Mouse (Mus musculus) embryo, embryonic 9.5 days (tissue): ENCODE measurements around the gene Rpl15.
"Not testable (repeated sequence)": the region's sequence is repeated elsewhere in the genome, so short reads cannot be mapped to it uniquely, and the experiment has no call there.

Experiments used
- DNase-seq: peaks from one replicate; pipeline ENCODE4 v3.0.0-alpha.2; 2017; ENCODE audit errors: extremely low spot score

Gene Rpl15

DNA sequence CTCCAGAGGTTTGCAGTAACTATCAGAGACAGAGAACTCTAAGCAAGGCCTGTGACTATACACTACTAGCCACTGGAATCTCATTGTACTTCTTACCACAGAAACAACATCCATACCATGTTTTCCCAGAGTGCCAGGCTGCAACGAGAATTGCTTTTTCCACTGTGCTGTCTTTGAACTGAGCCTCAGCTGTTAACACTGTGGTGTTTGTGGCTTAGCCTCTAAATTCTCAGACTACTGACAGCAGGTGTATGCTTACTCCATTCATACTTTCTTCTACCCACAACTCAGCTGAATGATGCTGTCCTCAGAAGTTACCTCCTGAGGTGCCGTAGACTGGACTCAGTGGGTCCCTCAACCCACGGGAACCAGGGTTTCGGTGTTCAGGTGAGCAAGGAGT, 29.4 kb downstream of the Rpl15 start:
- no peak for DNase-seq

DNA sequence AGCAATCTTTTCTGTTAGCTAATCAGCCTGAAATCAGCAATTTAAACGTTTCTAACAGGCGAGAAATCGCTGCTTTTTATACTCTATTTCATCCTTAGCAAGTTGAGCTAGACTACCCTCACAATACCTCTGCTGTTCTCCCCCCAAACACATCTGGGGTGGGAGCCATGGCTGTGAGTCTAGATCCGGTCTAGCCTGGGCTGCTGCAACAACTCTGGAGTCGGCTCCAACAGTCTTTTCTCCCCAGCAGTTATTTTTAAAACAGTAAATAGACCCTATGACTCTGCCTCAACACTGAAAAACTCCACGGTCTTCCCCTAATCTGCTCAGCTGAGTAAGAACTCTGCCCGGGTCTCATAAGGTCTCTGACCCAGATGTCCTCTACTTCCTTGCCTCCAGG, 31.1 kb downstream of the Rpl15 start:
- no peak for DNase-seq

DNA sequence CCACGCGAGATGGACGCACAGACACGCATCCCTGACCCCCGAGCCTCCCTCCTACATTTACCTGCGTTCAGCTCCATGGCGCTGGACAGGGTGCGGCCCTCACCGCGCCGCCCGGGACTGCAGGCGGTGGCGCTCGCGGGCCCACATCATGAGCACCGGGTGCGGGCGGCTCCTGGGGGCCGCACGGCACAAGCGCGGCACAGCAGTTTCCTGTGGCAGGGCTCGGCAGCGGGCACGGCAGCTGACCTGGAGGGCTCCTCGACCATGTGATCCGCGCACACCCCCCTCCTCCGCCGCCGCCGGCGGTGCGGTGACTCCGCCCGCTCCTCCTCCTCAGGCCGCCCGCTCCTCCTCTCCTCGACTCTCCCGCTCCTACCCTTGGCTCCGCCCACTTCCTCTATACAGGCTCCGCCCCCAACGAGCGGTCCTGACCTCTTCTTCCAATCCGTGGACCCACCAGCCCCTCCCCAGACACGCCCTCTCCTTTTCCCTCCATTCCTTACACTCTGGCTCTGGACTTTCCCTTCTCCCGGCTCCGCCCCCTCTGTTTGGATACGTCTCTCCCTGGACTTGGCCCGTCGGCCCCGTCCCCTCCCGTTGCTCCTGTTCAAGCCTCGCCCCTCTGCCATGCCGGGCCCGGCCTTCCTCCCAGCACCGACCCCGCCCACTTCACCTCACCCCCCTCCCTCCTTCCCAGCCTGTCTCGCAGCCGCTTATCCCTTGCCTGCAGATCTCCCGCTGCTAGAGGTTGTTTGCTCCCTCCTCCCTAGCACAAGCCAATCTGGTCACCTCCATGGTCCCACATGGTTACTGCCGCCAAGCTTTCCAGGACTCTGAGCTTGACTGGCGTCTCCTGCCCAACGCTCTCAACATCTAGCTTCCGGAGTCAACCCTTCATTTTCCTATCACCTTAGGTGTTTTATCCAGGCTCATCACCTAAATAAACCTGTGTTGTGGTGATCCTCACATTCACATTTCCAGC, 32.1 kb downstream of the Rpl15 start, which contains the start of gene Nr1d2:
Gene Nr1d2, minus strand, starts transcription at position 378 of the 982 bp plus-strand sequence.
- peak; percentile 100 for DNase-seq

DNA sequence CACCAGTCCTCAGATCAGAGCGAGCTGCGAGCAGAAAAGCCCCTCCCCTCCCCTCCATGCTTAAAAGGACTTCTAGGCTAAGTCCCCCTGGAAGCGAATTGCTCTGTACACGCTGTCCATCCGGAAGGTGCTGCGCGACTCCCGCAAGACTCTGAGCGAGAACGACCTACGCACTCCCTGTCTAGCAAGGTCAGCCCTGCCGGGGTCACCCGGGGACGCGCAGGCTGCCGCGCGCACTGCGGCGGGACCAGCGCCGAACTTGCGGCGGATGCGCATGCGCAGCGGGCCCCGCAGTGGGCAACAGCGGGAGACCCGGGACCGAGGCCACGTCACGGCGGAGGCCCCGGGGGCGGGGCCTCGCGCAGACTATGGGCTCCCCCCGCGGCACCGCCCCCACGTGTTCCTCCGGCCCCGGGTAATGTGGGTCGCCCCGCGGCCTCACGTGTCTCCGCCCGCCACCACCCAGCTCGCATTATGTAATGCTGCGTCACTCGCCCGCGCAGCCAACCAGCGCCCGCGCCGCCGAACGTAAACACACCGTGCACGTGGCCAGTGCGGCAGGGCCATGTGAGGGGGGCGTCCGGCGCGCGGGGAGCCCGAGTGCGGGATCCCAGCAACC, 33.0 kb downstream of the Rpl15 start:
- DNase-seq: peak; percentile 96

DNA sequence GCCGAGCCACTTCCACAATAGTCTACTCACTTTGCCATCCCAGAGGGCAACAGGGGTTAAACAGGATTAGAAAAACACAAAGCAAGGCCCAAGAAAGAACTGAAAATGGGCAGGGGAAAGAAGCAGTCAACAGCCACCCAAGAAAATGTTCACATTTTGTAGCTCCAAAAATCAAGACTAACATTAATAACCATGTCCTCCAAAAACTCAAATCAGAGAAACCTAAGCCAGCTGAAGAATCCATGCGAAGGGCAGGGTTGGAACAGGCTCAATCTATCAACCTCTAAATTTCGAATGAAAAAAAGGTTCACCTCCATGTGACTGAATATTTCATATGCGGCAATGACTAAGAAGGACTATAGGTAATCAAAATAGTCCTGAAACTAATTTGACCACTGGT, 33.8 kb downstream of the Rpl15 start:
- DNase-seq: peak; percentile 17

DNA sequence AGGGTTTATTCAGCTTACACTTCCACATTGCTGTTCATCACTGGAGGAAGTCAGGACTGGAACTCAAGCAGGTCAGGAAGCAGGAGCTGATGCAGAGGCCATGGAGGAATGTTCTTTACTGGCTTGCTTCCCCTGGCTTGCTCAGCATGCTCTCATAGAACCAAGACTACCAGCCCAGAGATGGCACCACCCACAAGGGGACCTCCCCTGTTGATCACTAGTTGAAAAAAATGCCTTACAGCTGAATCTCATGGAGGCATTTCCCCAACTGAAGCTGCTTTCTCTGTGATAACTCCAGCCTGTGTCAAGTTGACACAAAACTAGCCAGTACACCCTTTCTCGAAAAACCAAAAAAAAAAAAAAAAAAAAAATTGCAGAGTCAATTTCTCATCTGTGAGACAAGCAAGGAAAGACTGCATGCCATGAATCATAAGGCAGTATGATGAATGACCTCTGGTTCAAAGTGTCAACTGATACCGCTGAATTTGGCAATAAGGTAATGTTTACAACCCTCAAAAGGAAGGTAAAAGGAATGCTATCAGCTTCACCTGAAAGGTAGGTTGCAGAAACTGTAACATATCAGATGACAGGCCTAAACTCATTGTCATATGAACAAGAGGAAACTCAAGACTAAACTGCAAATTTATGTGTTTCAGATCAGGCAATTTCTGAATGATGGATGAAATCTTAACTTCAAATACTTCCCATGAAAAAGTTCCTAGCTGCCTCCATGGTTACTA, 34.5 kb downstream of the Rpl15 start:
- not testable (repeated sequence) for DNase-seq

DNA sequence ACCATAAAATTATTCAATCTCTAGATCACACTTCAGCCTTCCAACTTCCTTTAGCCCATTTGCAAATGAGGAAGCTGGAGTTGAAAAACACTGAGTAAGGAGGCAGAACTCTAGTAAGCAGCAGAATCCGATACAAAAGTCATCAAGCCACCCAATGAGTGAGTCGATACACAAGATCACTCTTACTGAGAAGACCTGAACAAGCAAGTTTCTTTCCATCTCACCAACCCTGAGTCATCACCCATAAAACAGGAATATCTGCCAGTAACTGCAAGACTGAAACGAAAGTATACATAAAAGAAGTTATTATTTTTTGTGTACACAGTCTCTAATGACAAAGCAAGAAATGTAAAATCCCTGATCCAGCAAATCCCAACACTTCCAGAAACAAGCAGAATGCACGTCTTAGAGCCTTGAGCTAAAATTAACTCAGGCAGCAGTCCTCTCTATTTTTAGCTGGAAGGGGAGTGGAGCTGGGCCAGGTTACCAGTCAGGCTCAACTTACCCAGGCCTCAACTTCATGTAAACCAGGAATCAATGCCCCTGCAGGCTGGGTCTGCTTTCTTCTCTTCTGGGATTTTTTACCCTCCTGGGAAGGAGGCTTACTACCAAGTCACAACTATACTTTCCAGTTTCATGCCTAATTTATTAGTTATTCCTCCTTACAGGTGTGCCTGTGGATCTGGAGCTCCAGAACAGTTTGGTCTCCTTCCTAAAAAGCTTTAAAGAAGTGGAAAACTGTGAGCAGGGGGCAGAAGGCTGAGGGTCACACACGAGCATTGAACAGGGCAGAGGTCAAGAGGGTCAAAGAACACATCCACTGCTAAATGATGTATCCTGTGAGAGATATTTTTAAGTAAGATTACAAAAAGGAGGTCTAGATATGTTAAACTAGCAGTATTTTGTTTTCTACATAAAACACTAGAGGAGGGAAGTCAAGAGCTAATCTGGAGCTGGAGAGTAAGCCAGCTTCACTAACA, 36.9 kb downstream of the Rpl15 start:
- no peak for DNase-seq

DNA sequence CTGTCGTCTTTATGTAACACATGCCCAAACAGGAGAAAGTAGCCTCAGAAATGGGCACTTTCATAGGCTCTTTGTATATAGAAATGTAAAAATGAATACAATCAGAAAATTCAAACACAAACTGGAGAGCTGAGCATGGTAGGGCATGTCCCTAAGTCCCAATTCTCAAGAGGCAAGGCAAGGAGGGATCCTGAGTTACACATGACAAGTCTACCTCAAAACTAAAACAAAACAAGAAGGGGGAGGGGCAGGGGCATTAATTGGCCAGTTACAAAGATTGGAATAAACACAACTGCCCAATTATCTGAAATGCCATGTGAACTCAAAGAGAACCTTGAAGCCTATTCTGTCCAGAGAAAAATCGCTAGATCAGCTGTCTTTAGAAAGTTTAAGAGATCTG, 38.1 kb downstream of the Rpl15 start:
- DNase-seq: no peak

DNA sequence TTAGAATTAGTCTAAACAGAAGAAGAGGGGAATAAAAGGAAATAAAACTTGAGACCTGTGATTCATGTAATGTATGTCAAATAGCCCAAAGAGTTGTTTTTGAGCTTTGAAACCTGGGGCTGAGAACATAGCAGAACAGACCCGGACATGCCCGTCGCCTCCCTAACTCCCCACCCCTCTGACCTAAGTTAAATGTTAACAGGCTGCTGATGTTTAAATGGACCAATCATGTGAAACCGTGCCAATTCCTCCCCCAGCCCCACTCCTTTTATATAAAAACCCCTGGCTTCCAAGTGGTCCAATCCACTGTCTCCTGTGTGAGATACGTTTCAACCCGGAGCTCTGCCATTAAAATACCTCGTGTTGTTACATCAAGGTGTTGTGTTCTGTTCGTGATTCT, 39.3 kb downstream of the Rpl15 start:
- DNase-seq: not testable (repeated sequence)

DNA sequence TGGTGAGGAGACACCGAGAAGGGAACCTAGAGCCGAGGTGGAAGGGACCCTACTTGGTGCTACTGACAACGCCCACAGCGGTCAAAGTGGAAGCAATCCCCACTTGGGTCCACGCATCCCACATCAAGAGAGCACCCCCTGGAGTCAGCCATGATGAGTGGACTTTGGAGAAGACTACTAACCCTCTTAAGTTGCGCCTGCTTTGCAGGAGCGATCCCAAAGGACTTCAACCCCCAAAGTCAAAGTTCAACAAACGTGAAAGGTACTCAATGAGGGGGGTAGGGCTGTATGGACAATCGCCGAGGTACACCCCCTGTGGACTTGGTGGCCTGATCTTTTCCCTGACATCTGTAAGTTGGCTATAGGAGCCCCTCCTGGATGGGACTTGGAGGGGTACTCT, 41.4 kb downstream of the Rpl15 start:
- DNase-seq: not testable (repeated sequence)

DNA sequence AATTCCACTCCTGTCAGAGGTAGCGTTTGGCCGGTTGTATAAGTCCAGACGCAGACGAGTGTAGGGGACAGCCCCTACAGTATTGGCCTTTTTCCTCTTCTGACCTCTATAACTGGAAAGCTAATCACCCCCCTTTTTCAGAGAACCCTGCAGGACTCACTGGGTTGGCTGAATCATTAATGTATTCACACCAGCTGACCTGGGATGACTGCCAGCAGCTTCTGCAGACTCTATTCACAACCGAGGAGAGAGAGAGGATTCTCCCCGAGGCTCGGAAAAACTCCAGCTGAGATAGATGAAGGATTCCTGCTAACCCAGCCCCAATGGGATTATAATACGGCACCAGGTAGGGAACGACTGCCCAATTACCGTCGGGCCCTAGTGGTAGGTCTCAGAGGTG, 45.0 kb downstream of the Rpl15 start:
- not testable (repeated sequence) for DNase-seq

DNA sequence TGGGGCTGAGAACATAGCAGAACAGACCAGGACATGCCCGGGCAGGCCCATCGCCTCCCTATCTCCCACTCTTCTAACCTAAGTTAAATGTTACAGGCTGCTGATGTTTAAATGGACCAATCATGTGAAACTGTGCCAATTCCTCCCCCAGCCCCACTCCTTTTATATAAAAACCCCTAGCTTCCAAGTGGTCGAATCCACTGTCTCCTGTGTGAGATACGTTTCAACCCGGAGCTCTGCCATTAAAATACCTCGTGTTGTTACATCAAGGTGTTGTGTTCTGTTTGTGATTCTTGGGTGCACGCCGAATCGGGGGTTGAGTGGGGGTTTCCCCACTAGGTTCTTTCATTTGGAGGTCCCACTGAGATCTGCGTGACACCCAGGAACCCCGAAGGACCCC, 45.8 kb downstream of the Rpl15 start:
- DNase-seq: not testable (repeated sequence)

DNA sequence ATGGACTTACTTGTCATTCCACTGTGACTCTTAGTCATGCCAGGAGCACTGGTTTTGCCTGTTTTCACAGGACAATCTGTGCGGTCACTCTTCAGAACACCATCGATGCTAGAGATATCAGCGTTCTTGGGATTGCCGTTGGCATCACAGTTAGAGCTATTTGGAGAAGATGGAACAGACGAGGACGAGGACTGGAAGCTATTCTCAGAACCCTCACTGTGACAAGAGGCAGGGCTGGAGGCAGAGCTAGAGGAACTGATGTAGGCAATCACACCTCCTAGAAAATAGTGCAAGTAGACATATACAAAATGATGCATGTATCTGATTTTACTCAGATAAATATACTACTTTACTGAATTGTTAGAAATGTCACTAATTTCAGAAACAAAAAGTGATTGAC, 49.2 kb downstream of the Rpl15 start:
- no peak for DNase-seq
